Mouse (Mus musculus): ENCODE measurements around the gene Bmt2. TPM values are rescaled to one million over a fixed set of nuclear protein-coding genes. Genes with fewer than 3 reads are reported as not detected.

Bmt2 gene
- polyA plus RNA-seq, 1 experiment from 2014 or later: 10.6 TPM

GRCm38 (mm10) chr6:13636582-13636989 lies 41.2 kb downstream of the Bmt2 start:
- Histone ChIP-seq H3K27ac (ENCODE audit: low read length) (no peak overlapping the region), H3K36me3 (ENCODE audit: control insufficient read depth, insufficient read depth, low read length) (no peaks in the 10 kb centered on the region; the same call in 1 of the 2 replicates), H3K9ac (ENCODE audit: low read length) (no peak overlapping the region), H3K4me1 (ENCODE audit: control insufficient read depth, insufficient read depth, low read length) (no peaks in the 10 kb centered on the region), H3K4me3 (replicated peaks; ENCODE audit: low read length) (no peak overlapping the region), H3K27me3 (ENCODE audit: control insufficient read depth, insufficient read depth, low read length) (no peaks in the 10 kb centered on the region), H3K9me3 (replicated peaks; ENCODE audit: control insufficient read depth, low read length) (no peaks in the 10 kb centered on the region), H3K4me2 (ENCODE audit: low read depth, low read length) (no peak overlapping the region)
- 52% methylated on average over 3 of the region's 3 CpGs for WGBS
- ATAC-seq (ENCODE audit: insufficient read depth, low FRiP score): peak; percentile 73

DNA sequence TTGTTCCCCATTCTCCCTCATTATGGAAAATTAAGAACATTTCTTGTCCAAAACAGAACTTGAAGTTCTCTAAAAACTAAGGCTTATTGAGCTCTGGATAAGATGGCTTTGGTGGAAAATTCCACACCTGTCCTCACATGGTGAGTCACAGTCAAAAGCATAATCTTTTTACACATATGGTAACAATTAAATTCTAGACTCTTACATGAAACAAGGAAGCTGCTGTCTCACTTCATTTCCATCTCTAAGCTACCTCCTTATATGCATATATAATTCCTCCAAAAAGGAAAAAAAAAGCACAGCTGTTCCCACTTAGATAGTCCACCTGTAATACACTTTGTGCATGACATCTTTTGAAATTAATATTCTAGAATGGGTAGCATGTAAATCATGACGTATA lies 45.2 kb downstream of the Bmt2 start:
- peaks cover 8% of the 10 kb centered on the region; the same call in 1 of the 2 replicates for H3K36me3 ChIP-seq (ENCODE audit: control insufficient read depth, insufficient read depth, low read length)
- H3K4me2 ChIP-seq (ENCODE audit: low read depth, low read length): no peak overlapping the region
- no peaks in the 10 kb centered on the region for H3K9me3 ChIP-seq (replicated peaks; ENCODE audit: control insufficient read depth, low read length)
- no peak overlapping the region for H3K4me3 ChIP-seq (replicated peaks; ENCODE audit: low read length)
- no peaks in the 10 kb centered on the region for H3K4me1 ChIP-seq (ENCODE audit: control insufficient read depth, insufficient read depth, low read length)
- H3K27ac ChIP-seq (ENCODE audit: low read length): no peak overlapping the region
- no peaks in the 10 kb centered on the region for H3K27me3 ChIP-seq (ENCODE audit: control insufficient read depth, insufficient read depth, low read length)
- 86% methylated on average over 1 of the region's 1 CpGs for WGBS
- ATAC-seq (ENCODE audit: insufficient read depth, low FRiP score): no peak
- H3K9ac ChIP-seq (ENCODE audit: low read length): no peak overlapping the region

DNA sequence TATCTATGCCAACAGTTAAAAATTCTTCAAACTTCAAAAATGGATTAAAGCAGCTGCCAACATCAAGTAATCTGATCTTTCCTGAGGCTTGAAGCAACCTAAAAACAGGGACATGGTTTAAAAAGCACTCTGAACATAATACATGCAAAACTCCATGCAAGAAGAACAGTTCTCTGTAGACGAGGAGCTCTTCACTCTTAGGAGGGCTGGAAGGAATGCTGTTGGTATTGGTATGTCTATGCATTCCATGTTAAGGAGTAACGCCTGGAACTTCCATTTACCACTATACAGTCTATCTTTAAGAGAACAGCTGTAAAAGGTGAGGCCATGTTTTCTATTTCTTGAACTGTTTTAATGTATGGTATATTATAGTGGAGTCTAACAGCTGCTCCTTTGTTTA lies 47.2 kb downstream of the Bmt2 start:
- H3K9ac ChIP-seq (ENCODE audit: low read length): no peak overlapping the region
- 70% methylated on average over 2 of the region's 2 CpGs for WGBS
- peaks cover 8% of the 10 kb centered on the region; the same call in 1 of the 2 replicates for H3K36me3 ChIP-seq (ENCODE audit: control insufficient read depth, insufficient read depth, low read length)
- H3K4me3 ChIP-seq (replicated peaks; ENCODE audit: low read length): no peak overlapping the region
- no peaks in the 10 kb centered on the region for H3K4me1 ChIP-seq (ENCODE audit: control insufficient read depth, insufficient read depth, low read length)
- no peak for ATAC-seq (ENCODE audit: insufficient read depth, low FRiP score)
- no peaks in the 10 kb centered on the region for H3K27me3 ChIP-seq (ENCODE audit: control insufficient read depth, insufficient read depth, low read length)
- H3K4me2 ChIP-seq (ENCODE audit: low read depth, low read length): no peak overlapping the region
- H3K9me3 ChIP-seq (replicated peaks; ENCODE audit: control insufficient read depth, low read length): no peaks in the 10 kb centered on the region
- H3K27ac ChIP-seq (ENCODE audit: low read length): no peak overlapping the region

GRCm38 (mm10) chr6:13619618-13620017 lies 58.1 kb downstream of the Bmt2 start:
- H3K36me3 ChIP-seq (ENCODE audit: control insufficient read depth, insufficient read depth, low read length): no peaks in the 10 kb centered on the region
- H3K4me2 ChIP-seq (ENCODE audit: low read depth, low read length): no peak overlapping the region
- no peaks in the 10 kb centered on the region for H3K27me3 ChIP-seq (ENCODE audit: control insufficient read depth, insufficient read depth, low read length)
- ATAC-seq (ENCODE audit: insufficient read depth, low FRiP score): no peak
- 66% methylated on average over 2 of the region's 2 CpGs for WGBS
- no peak overlapping the region for H3K27ac ChIP-seq (ENCODE audit: low read length)
- H3K4me1 ChIP-seq (ENCODE audit: control insufficient read depth, insufficient read depth, low read length): no peaks in the 10 kb centered on the region
- no peak overlapping the region for H3K9ac ChIP-seq (ENCODE audit: low read length)
- no peak overlapping the region for H3K4me3 ChIP-seq (replicated peaks; ENCODE audit: low read length)
- no peaks in the 10 kb centered on the region for H3K9me3 ChIP-seq (replicated peaks; ENCODE audit: control insufficient read depth, low read length)

GRCm38 (mm10) chr6:13617110-13617509 lies 60.7 kb downstream of the Bmt2 start:
- Histone ChIP-seq H3K4me2 (ENCODE audit: low read depth, low read length) (no peak overlapping the region), H3K4me3 (replicated peaks; ENCODE audit: low read length) (no peak overlapping the region), H3K36me3 (ENCODE audit: control insufficient read depth, insufficient read depth, low read length) (no peaks in the 10 kb centered on the region), H3K4me1 (ENCODE audit: control insufficient read depth, insufficient read depth, low read length) (no peaks in the 10 kb centered on the region), H3K27me3 (ENCODE audit: control insufficient read depth, insufficient read depth, low read length) (no peaks in the 10 kb centered on the region), H3K27ac (ENCODE audit: low read length) (no peak overlapping the region), H3K9me3 (replicated peaks; ENCODE audit: control insufficient read depth, low read length) (no peaks in the 10 kb centered on the region), H3K9ac (ENCODE audit: low read length) (no peak overlapping the region)
- WGBS: 73% methylated on average over 3 of the region's 3 CpGs
- ATAC-seq (ENCODE audit: insufficient read depth, low FRiP score): no peak

DNA sequence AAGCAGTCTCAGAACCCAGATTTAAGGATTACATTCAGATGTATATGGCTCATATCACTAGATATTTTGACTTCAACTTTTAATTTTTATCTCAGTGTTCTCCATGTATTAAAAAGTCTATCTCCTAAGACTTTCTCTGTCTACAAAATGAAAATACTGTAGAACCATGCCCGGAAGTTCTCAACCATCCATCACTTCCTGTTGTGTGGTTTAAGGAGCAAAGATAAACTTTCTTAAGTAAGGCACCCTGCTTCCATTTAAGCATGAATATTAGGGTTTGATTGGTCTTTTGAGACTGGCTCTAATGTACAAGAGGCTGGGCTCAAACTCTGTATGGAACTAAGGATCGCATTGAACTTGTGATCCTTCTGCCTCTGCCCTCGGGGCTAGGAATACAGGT lies 63.2 kb downstream of the Bmt2 start:
- 77% methylated on average over 3 of the region's 3 CpGs for WGBS
- Histone ChIP-seq H3K36me3 (ENCODE audit: control insufficient read depth, insufficient read depth, low read length) (no peaks in the 10 kb centered on the region), H3K4me3 (replicated peaks; ENCODE audit: low read length) (no peak overlapping the region), H3K4me1 (ENCODE audit: control insufficient read depth, insufficient read depth, low read length) (no peaks in the 10 kb centered on the region), H3K4me2 (ENCODE audit: low read depth, low read length) (no peak overlapping the region), H3K9ac (ENCODE audit: low read length) (no peak overlapping the region), H3K9me3 (replicated peaks; ENCODE audit: control insufficient read depth, low read length) (no peaks in the 10 kb centered on the region), H3K27me3 (ENCODE audit: control insufficient read depth, insufficient read depth, low read length) (no peaks in the 10 kb centered on the region), H3K27ac (ENCODE audit: low read length) (no peak overlapping the region)
- no peak for ATAC-seq (ENCODE audit: insufficient read depth, low FRiP score)

DNA sequence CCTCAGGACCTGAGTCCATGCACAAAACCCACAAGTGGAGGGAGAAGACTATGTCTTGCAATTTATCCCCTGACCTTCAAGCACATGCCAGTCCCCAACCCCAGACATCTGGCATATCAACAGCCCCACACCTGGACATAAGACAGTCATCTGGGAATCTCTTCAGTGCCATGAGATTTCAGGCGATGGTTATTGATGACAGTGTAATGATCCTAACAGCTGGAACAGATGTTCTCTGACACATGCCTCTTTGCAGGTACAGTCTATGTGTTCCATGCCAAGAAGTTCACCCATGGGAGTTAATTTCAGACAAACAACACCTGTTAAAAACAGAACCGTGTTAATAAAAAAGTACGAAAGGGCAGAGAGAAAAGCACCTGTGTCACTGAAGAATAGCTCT lies 64.1 kb downstream of the Bmt2 start:
- WGBS: 59% methylated on average over 3 of the region's 3 CpGs
- H3K9me3 ChIP-seq (replicated peaks; ENCODE audit: control insufficient read depth, low read length): no peaks in the 10 kb centered on the region
- H3K9ac ChIP-seq (ENCODE audit: low read length): no peak overlapping the region
- H3K27me3 ChIP-seq (ENCODE audit: control insufficient read depth, insufficient read depth, low read length): no peaks in the 10 kb centered on the region
- H3K4me1 ChIP-seq (ENCODE audit: control insufficient read depth, insufficient read depth, low read length): no peaks in the 10 kb centered on the region
- H3K27ac ChIP-seq (ENCODE audit: low read length): no peak overlapping the region
- no peak overlapping the region for H3K4me2 ChIP-seq (ENCODE audit: low read depth, low read length)
- H3K4me3 ChIP-seq (replicated peaks; ENCODE audit: low read length): no peak overlapping the region
- no peak for ATAC-seq (ENCODE audit: insufficient read depth, low FRiP score)
- H3K36me3 ChIP-seq (ENCODE audit: control insufficient read depth, insufficient read depth, low read length): no peaks in the 10 kb centered on the region

- Histone ChIP-seq H3K36me3 (ENCODE audit: control insufficient read depth, insufficient read depth, low read length) (no peaks in the 10 kb centered on the region), H3K4me3 (replicated peaks; ENCODE audit: low read length) (no peak overlapping the region), H3K27me3 (ENCODE audit: control insufficient read depth, insufficient read depth, low read length) (no peaks in the 10 kb centered on the region), H3K9ac (ENCODE audit: low read length) (no peak overlapping the region), H3K4me2 (ENCODE audit: low read depth, low read length) (no peak overlapping the region), H3K9me3 (replicated peaks; ENCODE audit: control insufficient read depth, low read length) (no peaks in the 10 kb centered on the region), H3K4me1 (ENCODE audit: control insufficient read depth, insufficient read depth, low read length) (peaks cover 7% of the 10 kb centered on the region), H3K27ac (ENCODE audit: low read length) (no peak overlapping the region)
- 92% methylated on average over 2 of the region's 2 CpGs for WGBS
- ATAC-seq (ENCODE audit: insufficient read depth, low FRiP score): no peak
These were observed 66.9 kb downstream of the Bmt2 start for GRCm38 (mm10) chr6:13610869-13611268.

GRCm38 (mm10) chr6:13609353-13610140 lies 68.2 kb downstream of the Bmt2 start:
- Histone ChIP-seq H3K9ac (ENCODE audit: low read length) (no peak overlapping the region), H3K36me3 (ENCODE audit: control insufficient read depth, insufficient read depth, low read length) (no peaks in the 10 kb centered on the region), H3K27me3 (ENCODE audit: control insufficient read depth, insufficient read depth, low read length) (no peaks in the 10 kb centered on the region), H3K4me3 (replicated peaks; ENCODE audit: low read length) (no peak overlapping the region), H3K4me1 (ENCODE audit: control insufficient read depth, insufficient read depth, low read length) (peaks cover 7% of the 10 kb centered on the region), H3K4me2 (ENCODE audit: low read depth, low read length) (no peak overlapping the region), H3K27ac (ENCODE audit: low read length) (no peak overlapping the region), H3K9me3 (replicated peaks; ENCODE audit: control insufficient read depth, low read length) (no peaks in the 10 kb centered on the region)
- WGBS: 75% methylated on average over 5 of the region's 5 CpGs
- ATAC-seq (ENCODE audit: insufficient read depth, low FRiP score): no peak
